Comparison of ENCODE assay signal across 11 mouse cellular contexts in the genomic region with DNA sequence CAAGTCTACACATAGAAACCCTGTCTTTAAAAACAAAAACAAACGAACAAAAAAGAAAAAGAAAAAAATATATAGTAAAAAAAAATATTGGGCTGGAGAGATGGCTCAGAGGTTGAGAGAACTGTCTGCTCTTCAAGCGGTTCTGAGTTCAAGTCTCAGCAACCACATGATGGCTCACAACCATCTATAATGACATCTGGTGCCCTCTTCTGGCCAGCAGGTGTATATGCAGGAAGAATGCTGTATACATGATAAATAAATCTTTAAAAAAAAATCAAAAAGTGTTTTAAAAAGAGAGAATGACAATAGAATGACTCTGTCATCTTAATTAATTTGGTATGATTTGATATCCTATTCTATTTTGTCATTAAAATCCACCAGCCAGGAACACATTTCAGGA. TPM values are rescaled to one million over a fixed set of nuclear protein-coding genes. Genes with fewer than 3 reads are reported as not detected.
DNase-seq lines count a peak whose midpoint lies in the region; ATAC-seq and TF ChIP-seq lines count a peak whose summit lies in the region.
"Had no signal": no experiment of that assay in that cellular context is flagged by ENCODE, and none has a peak within 500 bp of the region (broad histone marks: within the 10 kb centered on the region; RNA-seq: fewer than 3 reads in every experiment).

No protein-coding gene starts in this region.

- H3K4me2 ChIP-seq in lung, postnatal 0 days (replicated peaks; ENCODE audit: low read depth, low read length), result no peak overlapping the region

- no peak for TF ChIP-seq EP300 in lung, postnatal 0 days (IDR thresholded peaks at IDR 0.05)

- no peaks in the 10 kb centered on the region for H3K9me3 ChIP-seq in lung, postnatal 0 days (ENCODE audit: low read length)
- H3K9me3 ChIP-seq in G1E (replicated peaks), result no peaks in the 10 kb centered on the region
- H3K9me3 ChIP-seq: kidney, embryonic 15.5 days; neural tube, embryonic 13.5 days had no signal

- ATAC-seq in lung, postnatal 0 days, result no peak
- no peak for ATAC-seq in G1E (ENCODE audit: extremely low read depth, insufficient number of reproducible peaks, low FRiP score, poor library complexity, severe bottlenecking)

- WGBS in lung, postnatal 0 days, result 65% methylated on average over 2 of the region's 2 CpGs

- no peaks in the 10 kb centered on the region for H3K36me3 ChIP-seq in lung, postnatal 0 days (ENCODE audit: insufficient read depth, low read length)
- H3K36me3 ChIP-seq in G1E (replicated peaks), result peaks cover 14% of the 10 kb centered on the region

- H3K27me3 ChIP-seq in lung, postnatal 0 days (replicated peaks; ENCODE audit: insufficient read depth, low read length), result no peaks in the 10 kb centered on the region
- H3K27me3 ChIP-seq in G1E (ENCODE audit: insufficient read depth, low read length), result no peaks in the 10 kb centered on the region
- H3K27me3 ChIP-seq: kidney, embryonic 15.5 days; neural tube, embryonic 13.5 days had no signal

- H3K4me1 ChIP-seq in lung, postnatal 0 days (ENCODE audit: insufficient read depth, low read depth, low read length), result no peaks in the 10 kb centered on the region; the same call in 1 of the 2 replicates
- H3K4me1 ChIP-seq in G1E (ENCODE audit: insufficient read depth, low read depth, low read length), result peaks cover 21% of the 10 kb centered on the region

- no peak overlapping the region for H3K4me3 ChIP-seq in gastrocnemius, adult 2 months
- no peak overlapping the region for H3K4me3 ChIP-seq in lung, postnatal 0 days (ENCODE audit: low read depth, low read length)
- no peak overlapping the region for H3K4me3 ChIP-seq in G1E (ENCODE audit: low read depth, low read length)

- H3K27ac ChIP-seq in gastrocnemius, adult 2 months, result no peak overlapping the region
- no peak overlapping the region for H3K27ac ChIP-seq in lung, postnatal 0 days (ENCODE audit: low read length)

- TF ChIP-seq CTCF in gastrocnemius, adult 2 months (IDR thresholded peaks at IDR 0.05), result peak; percentile 58
- TF ChIP-seq CTCF in lung, postnatal 0 days (IDR thresholded peaks at IDR 0.05), result peak; percentile 67
- TF ChIP-seq CTCF in G1E (IDR thresholded peaks at IDR 0.05; ENCODE audit: low read depth, low read length), result 0 out of 2 replicates have a peak, but pooled peaks have one; percentile 23

- intact Hi-C loops in gastrocnemius, adult 2 months (cut with DNase I), result no loop called here

- no peak overlapping the region for H3K9ac ChIP-seq in lung, postnatal 0 days (replicated peaks; ENCODE audit: low read depth)

- DNase-seq in gastrocnemius, adult 2 months, result no peak
- no peak for DNase-seq in gastrocnemius, adult 18-20 months (ENCODE audit: low spot score)
- DNase-seq in lung, postnatal 0 days (ENCODE audit: low spot score), result peak; percentile 29
- DNase-seq in lung, postnatal 14 days, result no peak
- DNase-seq in G1E (ENCODE audit: low spot score), result no peak
- peak; percentile 35 for DNase-seq in lung, postnatal 36 days
- DNase-seq in right cerebral cortex, postnatal 36 days (ENCODE audit: low spot score in 2 of 2), result no peak
- DNase-seq in ovary, postnatal 10 days (ENCODE audit: low spot score), result no peak
- DNase-seq: cerebellum, postnatal 36 days had no signal

RNA-seq across cellular contexts. Expression of a gene that starts 1.2 kb away (rescaled TPM):
- 1 to 10 TPM; 4.9 to 5.1 TPM for total RNA-seq in gastrocnemius, adult 2 months (2021)
- 1 to 10 TPM; 3.9 to 4.2 TPM for total RNA-seq in gastrocnemius, adult 18-20 months (2021)
- polyA plus RNA-seq in lung, postnatal 0 days (2015; fragmentation: Nextera tagmentation; extraction: Ambion mirVana), result 8.3 and 10.4 TPM in 2 replicates
- total RNA-seq in G1E (2014; fragmentation: Nextera tagmentation), result 4.7 and 4.9 TPM in 2 replicates
- 5.1 and 5.3 TPM in 2 replicates for total RNA-seq in G1E (2017)
- 0.42 and 0.65 TPM in 2 replicates for polyA plus RNA-seq in G1E (2012)

RNA-seq across cellular contexts. Expression of a gene that starts 1.3 kb away (rescaled TPM):
- under 1 TPM; 0.75 to 0.77 TPM for total RNA-seq in gastrocnemius, adult 2 months (2021)
- under 1 TPM; 0.83 to 0.94 TPM for total RNA-seq in gastrocnemius, adult 18-20 months (2021)
- polyA plus RNA-seq in lung, postnatal 0 days (2015; fragmentation: Nextera tagmentation; extraction: Ambion mirVana), result 4.5 and 6.7 TPM in 2 replicates
- total RNA-seq in G1E (2014; fragmentation: Nextera tagmentation) (16.0 and 20.1 TPM in 2 replicates), G1E (2017) (20.8 and 25.8 TPM in 2 replicates)
- 1.6 and 1.7 TPM in 2 replicates for polyA plus RNA-seq in G1E (2012)

RNA-seq across cellular contexts. Expression of a gene that starts 16.2 kb away (rescaled TPM):
- not detected for total RNA-seq in gastrocnemius, adult 2 months (2021)
- under 1 TPM in 1 of 2 experiments, not detected in 1; 0.14 TPM for total RNA-seq in gastrocnemius, adult 18-20 months (2021)
- polyA plus RNA-seq in lung, postnatal 0 days (2015; fragmentation: Nextera tagmentation; extraction: Ambion mirVana), result 1.5 and 2.0 TPM in 2 replicates
- 0.90 TPM in 1 of 2 replicates, not detected in the other for total RNA-seq in G1E (2014; fragmentation: Nextera tagmentation)
- 0.06 and 0.27 TPM in 2 replicates for total RNA-seq in G1E (2017)
- not detected in 2 replicates for polyA plus RNA-seq in G1E (2012)

RNA-seq across cellular contexts. Expression of a gene that starts 45.9 kb away (rescaled TPM):
- total RNA-seq in gastrocnemius, adult 2 months (2021), result 100 to 1,000 TPM; 562 to 624 TPM
- total RNA-seq in gastrocnemius, adult 18-20 months (2021), result 100 to 1,000 TPM; 568 to 577 TPM
- polyA plus RNA-seq in lung, postnatal 0 days (2015; fragmentation: Nextera tagmentation; extraction: Ambion mirVana), result 1,730 and 1,790 TPM in 2 replicates
- total RNA-seq in G1E (2014; fragmentation: Nextera tagmentation), result 3,038 and 3,130 TPM in 2 replicates
- total RNA-seq in G1E (2017), result 5,749 and 6,102 TPM in 2 replicates
- 432 and 478 TPM in 2 replicates for polyA plus RNA-seq in G1E (2012)

Comparison
In these comparisons a context has a peak if more than half of its experiments do, and no peak if none do; other contexts are left out.
1. DNase-seq: peak in lung, postnatal 0 days (single experiment) and lung, postnatal 36 days (single experiment); none in gastrocnemius, adult 2 months (single experiment), gastrocnemius, adult 18-20 months (single experiment), lung, postnatal 14 days (single experiment), G1E (single experiment), right cerebral cortex, postnatal 36 days (0 of 2) and ovary, postnatal 10 days (single experiment).
2. RNA of a gene that starts 1.3 kb away (total RNA-seq): 16.0 to 25.8 TPM in G1E; 0.83 to 0.94 TPM in gastrocnemius, adult 18-20 months and 0.75 to 0.77 TPM in gastrocnemius, adult 2 months; every median in the first group is over 4 times any median in the second.
3. Peak in every context shown above with its lines, with median percentiles within 50 percentile points of each other: CTCF ChIP-seq.